Mouse (Mus musculus): ENCODE measurements around the gene Pla2g6.

DNA sequence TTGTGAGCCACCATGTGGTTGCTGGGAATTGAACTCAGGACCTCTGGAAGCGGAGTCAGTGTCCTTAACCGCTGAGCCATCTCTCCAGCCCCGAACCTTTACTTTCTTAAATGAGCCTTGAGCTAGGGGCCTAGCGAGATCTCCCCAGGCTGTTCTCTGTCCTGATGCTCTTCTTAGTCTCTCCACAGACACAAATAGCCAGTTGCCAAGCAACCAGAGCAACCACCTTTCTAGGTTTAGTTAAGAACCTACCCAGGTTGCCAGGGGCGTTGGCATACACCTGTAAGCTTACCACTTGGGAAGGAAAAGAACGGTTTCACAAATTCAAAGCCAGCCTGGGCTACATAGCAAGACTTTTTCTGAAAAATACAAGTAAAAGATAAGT, 1.8 kb upstream of the Pla2g6 start:
- no peak for TF ChIP-seq POLR2A (IDR thresholded peaks at IDR 0.05; ENCODE audit: low read depth, low read length)
- TF ChIP-seq CTCF (conservative IDR thresholded peaks at IDR 0.05; ENCODE audit: insufficient read depth, insufficient read length, low read depth, low read length): no peak
